Mouse (Mus musculus) CD4-positive, CD25-positive, alpha-beta regulatory T cell, adult 2 months (primary cell): Measurements from ENCODE around the gene Gata1.

Experiments used
- DNase-seq: peaks from one replicate; pipeline ENCODE4 v3.0.0-alpha.2; 2012; ENCODE audit warnings: low read depth, low spot score

Gata1 gene

GRCm38 (mm10) chrX:7966161-7966560 is 11.7 kb downstream of the Gata1 start:
- DNase-seq: no peak

GRCm38 (mm10) chrX:7963829-7964626 is 13.8 kb downstream of the Gata1 start:
- DNase-seq: peak; percentile 67

DNA sequence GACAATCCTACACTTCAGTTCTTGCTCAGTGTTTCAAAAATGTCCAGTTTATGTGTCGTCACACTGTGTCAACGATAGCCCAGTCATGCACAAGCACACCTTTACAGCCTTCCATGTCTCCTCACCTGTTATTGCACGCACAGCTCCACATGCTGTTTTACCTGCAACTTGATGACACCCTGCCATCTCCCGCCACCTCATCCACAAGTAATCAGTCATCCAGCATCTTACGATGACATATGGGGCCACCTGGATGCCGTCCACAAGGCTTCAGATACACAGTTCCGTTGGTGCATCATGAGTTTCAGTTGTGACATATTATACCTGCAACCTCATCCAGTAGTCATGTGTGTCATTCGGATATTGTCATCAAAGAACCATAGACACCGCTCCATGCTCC is 19.0 kb downstream of the Gata1 start:
- no peak for DNase-seq

GRCm38 (mm10) chrX:7950091-7950490 is 27.8 kb downstream of the Gata1 start:
- no peak for DNase-seq

- peak; percentile 92 for DNase-seq
These were observed 29.9 kb downstream of the Gata1 start for GRCm38 (mm10) chrX:7947900-7948492.

- no peak for DNase-seq
These were observed 30.6 kb downstream of the Gata1 start, which contains the start of gene Hdac6 for GRCm38 (mm10) chrX:7947108-7947899. Gene Hdac6 (minus strand): TSS chrX:7947889.

- DNase-seq: no peak
These were observed 32.3 kb downstream of the Gata1 start for GRCm38 (mm10) chrX:7945618-7946017.

DNA sequence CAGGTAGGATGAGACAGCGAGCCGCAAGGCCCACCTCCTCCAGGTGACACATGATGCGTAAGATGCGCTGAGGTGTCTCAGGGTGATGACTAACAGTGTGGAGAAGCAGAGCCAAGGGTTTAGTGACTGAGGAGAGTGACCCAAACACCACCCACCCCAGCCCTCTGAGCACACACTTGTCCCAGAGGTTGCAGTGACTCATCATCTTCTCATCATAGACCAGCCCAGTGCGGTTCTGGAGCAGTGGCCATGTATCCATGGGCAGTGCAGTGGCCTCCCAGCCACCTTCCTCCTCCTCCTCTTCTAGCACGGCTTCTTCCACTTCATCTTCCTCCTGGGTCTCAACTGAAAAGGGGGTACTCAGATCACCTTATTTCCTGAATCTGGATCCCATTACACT is 40.2 kb downstream of the Gata1 start:
- no peak for DNase-seq

DNA sequence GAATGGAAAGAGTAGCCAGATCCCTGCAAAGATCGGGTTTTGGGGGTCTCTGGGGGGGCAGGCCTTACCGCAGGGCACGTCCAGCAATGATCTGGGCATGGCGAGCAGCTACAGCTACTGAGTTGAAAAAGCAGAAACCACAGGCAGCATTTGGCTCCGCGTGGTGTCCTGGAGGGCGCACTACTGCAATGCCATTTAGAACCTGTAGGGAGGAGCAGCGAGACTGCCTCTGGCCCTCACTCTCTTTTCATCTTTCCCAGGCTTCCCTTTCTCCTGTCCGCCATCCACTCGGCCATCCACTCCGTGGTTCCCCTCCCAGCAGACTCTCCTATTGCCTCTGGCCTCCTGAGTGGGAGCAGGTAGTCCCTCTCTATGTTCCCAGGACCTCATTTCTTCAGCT is 41.0 kb downstream of the Gata1 start:
- DNase-seq: no peak

GRCm38 (mm10) chrX:7928270-7928790 is 49.5 kb downstream of the Gata1 start, which contains the start of gene Eras:
Gene Eras (minus strand): TSS chrX:7928607.
- DNase-seq: no peak

DNA sequence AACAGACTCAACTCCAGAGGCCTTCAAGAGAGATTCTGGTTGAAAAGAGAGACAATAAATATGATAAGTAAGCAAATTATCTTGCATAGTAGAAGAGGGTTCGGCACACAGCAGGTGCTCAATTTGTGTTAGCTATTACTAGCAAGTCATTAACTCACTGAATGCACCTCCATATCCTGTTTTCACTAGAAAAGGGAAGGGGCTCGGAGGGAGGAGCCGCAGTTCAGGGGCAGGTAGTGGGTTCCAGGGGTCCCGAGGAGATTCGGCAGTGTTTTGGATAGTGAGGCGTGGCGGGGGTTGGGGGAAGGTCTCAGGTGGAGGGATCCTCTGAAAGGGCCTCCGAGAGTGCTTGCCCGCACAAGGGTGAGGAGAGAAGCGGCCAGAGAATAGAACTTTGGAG is 50.8 kb downstream of the Gata1 start:
- no peak for DNase-seq

GRCm38 (mm10) chrX:7926266-7926665 is 51.6 kb downstream of the Gata1 start:
- no peak for DNase-seq

- peak; percentile 35 for DNase-seq
These were observed 55.8 kb downstream of the Gata1 start for GRCm38 (mm10) chrX:7922032-7922431.

DNA sequence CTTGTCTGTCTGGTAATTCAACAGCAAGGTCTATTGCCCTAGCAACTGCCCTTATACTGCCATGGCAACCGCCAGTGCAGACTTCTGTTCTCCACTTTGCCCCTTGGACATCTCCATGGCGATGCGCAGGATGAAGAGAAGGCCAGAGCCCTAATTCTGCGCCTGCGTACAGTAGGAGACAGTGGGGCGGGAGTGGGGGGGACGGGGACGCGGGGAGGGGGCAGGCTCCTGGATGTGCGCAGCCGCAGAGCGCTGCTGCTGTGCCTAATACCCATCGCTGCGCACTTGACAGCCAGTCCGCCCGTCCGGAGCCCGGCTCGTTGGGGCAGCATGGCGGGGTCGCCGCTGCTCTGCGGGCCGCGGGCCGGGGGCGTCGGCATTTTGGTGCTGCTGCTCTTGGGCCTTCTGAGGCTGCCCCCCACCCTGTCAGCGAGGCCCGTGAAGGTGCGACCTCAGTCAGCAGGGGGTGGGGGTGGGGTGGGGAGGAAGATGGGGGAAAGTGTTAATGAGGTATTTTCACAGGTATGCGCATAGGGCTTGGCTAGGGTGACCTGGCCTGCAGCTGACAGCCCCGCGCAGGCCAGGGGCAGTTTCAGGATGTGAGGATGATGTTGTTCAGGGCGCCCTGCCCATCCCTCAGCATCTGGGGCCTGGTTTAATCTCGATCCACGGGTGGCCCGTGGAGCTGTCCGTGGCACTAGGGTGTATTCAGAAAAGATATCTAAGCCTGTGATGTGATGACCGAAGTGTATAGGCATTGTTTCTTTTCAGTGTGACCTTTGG is 58.1 kb downstream of the Gata1 start, which contains the start of gene Pcsk1n:
Gene Pcsk1n (plus strand): TSS at position 222 of the 783 bp plus-strand sequence.
- DNase-seq: no peak

- peak; percentile 11 for DNase-seq
These were observed 59.9 kb downstream of the Gata1 start for GRCm38 (mm10) chrX:7917960-7918359.

DNA sequence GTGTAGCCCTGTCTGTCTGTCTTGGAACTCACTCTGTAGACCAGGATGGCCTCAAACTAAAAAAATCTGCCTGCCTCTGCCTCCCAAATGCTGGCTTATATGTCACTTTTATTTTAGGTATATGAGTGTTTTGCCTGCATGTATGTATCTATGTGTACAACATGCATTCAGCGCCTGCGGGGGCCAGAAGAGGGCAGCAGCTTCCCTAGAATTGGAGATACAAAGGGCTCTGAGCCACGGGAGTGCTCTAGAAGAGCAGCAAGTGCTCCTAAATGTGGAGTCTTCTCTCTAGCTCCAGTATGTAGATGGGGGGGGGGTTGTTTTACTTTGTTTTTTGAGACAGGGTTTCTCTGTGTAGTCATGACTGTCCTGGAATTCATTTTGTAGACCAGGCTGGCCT is 62.2 kb downstream of the Gata1 start:
- peak; percentile 30 for DNase-seq

- no peak for DNase-seq
These were observed 67.4 kb downstream of the Gata1 start for GRCm38 (mm10) chrX:7910473-7910872.
